Mouse (Mus musculus) brain, embryonic 14.5 days (tissue): ENCODE measurements around the gene Pik3cb.

Source experiments
- CTCF ChIP-seq: fragments of 200-500 bp; IDR thresholded peaks from 2 replicates; pipeline ENCODE4 v1.5.1; 2012; ENCODE audit warnings: inconsistent platforms, mild to moderate bottlenecking, moderate library complexity, borderline replicate concordance; ENCODE audit not compliant: insufficient read depth, insufficient read length; ENCODE audit errors: extremely low read depth
- POLR2A ChIP-seq: fragments of 200-500 bp; IDR thresholded peaks from 2 replicates; pipeline ENCODE4 v1.6.1; 2012; ENCODE audit warnings: mild to moderate bottlenecking, inconsistent platforms, borderline replicate concordance; ENCODE audit not compliant: poor library complexity, insufficient read depth, insufficient read length, severe bottlenecking; ENCODE audit errors: extremely low read depth

GRCm38 (mm10) chr9:99009898-99010199 lies 130.6 kb downstream of the Pik3cb start:
- TF ChIP-seq CTCF (no peak), POLR2A (no peak)
